Mouse (Mus musculus) erythroid progenitor cell, adult 5-6 weeks (primary cell): ENCODE data around the gene Anks1b. TPM values are rescaled to one million over a fixed set of nuclear protein-coding genes. Genes with fewer than 3 reads are reported as not detected.

ENCODE experiments used
- ATAC-seq: replicated peaks from 2 replicates; pipeline ENCODE4 v1.8.0; 2016; ENCODE audit warnings: moderate number of reproducible peaks, mild to moderate bottlenecking, moderate TSS enrichment, inconsistent platforms; ENCODE audit not compliant: poor library complexity, low FRiP score, severe bottlenecking
- total RNA-seq, 2 experiments: library from RNA; stranded (forward) in 1 of 2; stranded (reverse) in 1 of 2; fragments of 150-400 nt in 1 of 2; fragments of 186-747, 209-891 nt in 1 of 2; gene quantifications; 2 replicates each; pipeline versions ENCODE4 v1.2.3 to v1.2.4; 2015 to 2017; ENCODE audit warnings: low replicate concordance in 2 of 2

Gene Anks1b
- total RNA-seq, 2 experiments from 2014 or later, result not detected

DNA sequence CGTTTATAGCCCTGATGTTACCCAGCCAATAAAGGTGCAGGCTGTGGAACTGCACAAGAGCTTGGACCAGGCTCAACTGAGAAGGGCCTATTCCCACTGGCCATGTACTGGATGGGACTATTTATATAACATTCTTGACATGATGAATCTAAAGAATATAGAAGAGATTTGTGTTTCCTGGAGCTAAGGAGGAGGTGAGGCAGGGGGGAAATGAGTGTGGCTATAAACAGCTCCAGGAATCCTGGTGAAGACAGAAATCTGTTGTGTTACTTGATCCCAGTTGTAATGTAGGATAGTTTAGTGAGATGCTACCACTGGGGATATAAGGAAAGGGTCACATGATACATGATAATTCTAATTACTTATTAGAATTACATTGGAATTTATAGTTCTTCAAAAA is 472.1 kb downstream of the Anks1b start:
- no peak for ATAC-seq

DNA sequence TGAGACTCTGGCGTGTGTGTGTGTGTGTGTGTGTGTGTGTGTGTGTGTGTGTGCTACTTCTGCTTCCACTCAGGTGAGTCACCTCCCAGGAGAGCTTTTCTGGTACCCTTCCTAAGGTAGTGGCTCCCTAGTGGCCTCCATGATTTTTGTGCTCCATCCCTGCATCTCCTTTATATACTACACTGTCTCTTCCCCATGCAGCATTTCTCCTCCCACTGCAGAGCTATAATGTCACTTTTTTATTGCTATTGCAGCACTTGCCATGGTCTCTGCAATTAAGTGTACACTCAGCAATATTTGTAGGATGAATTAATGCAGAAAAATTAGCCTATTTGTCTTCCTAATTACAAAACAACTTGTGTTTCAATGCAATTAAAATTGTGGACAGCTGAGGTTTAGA is 482.9 kb downstream of the Anks1b start:
- no peak for ATAC-seq

GRCm38 (mm10) chr10:90357169-90357907 is 484.0 kb downstream of the Anks1b start:
- no peak for ATAC-seq

DNA sequence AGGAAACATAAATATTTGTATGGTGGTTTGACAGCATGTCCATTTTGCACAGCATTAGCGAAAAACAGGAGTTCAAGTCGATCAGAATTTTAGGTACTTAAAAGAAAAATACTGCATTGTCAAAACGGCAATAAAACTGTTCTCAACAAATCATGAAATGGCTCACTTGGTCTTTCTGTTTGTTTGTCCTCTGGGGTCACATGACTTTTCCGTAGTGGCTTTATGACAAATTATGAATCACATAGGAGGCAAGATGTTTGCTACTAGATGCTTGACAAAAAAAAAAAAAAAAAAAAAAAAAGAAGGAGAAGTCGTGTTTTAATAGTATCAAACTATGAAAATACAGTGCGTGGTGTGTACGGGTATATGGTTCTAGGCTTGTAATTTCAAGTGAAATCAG is 495.7 kb downstream of the Anks1b start:
- ATAC-seq, result no peak

GRCm38 (mm10) chr10:90370751-90371150 is 497.4 kb downstream of the Anks1b start:
- ATAC-seq, result no peak

GRCm38 (mm10) chr10:90373469-90373868 is 500.2 kb downstream of the Anks1b start:
- no peak for ATAC-seq

DNA sequence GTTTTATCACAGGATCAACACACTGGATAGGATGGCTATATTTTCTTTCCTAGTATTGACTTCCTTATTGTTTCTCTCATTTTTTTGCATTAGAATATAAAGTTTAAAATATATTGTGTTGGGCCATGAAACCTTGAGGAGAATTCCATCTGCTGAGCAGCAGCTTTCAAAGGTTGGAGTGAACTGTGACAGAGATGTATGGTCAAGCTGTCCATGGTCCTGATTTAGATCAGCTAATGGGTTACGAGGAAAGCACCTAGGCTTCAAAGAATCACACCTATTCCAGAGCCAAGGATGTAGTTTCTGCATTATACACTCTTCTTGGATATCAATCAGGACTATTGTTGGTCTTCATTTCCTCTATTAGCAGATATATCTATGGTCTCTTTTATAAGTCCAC is 503.3 kb downstream of the Anks1b start:
- no peak for ATAC-seq

DNA sequence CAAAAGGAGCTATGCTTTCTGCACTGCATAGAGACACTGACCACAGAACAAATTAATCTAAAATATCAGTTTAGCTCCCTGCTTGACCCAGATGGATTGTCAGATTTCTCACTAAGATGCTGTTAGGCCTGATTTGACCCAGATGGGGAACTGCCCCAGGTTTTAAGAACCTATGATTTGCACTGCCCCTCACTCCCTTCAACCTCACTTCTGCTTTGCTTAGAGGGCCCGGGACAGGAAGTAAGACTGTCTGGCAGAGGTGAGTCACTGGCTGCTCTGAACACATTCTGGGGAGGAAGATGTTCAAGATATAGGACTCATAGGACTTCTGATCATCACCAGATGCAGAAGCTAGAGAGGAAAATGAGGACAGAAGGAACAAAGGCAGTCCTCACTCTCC is 506.8 kb downstream of the Anks1b start:
- no peak for ATAC-seq

DNA sequence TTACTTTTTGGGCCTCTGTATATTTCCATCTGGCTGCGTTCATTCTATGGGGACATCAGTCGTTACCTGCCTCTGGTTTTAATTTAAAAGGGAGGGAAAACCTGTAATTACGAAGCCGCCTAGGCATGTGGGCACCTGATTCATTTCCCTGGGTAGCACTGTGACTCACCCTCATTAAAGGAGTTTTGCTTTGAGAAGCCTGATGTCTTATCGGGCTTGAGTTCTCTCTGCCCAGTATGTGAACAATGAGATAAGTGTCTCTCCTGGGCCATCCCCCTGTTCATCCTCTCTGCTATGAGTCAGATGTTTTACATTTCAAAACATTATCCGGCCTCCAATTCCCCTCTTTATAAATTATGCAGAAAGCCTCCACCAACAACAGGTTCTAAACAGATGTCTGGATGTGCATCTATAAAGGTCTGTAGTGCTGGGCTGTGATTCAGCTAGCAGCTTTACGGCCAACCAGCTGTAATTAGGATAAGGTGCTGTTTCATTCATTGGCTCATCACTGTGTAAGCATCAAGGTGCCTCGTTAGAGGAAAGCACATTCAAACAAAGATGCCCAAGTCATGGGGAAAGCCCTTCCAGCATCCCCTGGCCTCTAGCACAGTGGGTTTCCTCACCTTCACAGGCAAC is 507.5 kb downstream of the Anks1b start:
- no peak for ATAC-seq

GRCm38 (mm10) chr10:90400382-90400781 is 527.1 kb downstream of the Anks1b start:
- no peak for ATAC-seq

GRCm38 (mm10) chr10:90408484-90408883 is 535.2 kb downstream of the Anks1b start:
- ATAC-seq, result no peak

- no peak for ATAC-seq
These were observed 558.2 kb downstream of the Anks1b start for GRCm38 (mm10) chr10:90431527-90431926.

- no peak for ATAC-seq
These were observed 558.7 kb downstream of the Anks1b start for GRCm38 (mm10) chr10:90431974-90432373.

GRCm38 (mm10) chr10:90432479-90432878 is 559.2 kb downstream of the Anks1b start:
- no peak for ATAC-seq

GRCm38 (mm10) chr10:90441036-90441435 is 567.7 kb downstream of the Anks1b start:
- no peak for ATAC-seq

GRCm38 (mm10) chr10:90441656-90442055 is 568.3 kb downstream of the Anks1b start:
- ATAC-seq, result no peak

DNA sequence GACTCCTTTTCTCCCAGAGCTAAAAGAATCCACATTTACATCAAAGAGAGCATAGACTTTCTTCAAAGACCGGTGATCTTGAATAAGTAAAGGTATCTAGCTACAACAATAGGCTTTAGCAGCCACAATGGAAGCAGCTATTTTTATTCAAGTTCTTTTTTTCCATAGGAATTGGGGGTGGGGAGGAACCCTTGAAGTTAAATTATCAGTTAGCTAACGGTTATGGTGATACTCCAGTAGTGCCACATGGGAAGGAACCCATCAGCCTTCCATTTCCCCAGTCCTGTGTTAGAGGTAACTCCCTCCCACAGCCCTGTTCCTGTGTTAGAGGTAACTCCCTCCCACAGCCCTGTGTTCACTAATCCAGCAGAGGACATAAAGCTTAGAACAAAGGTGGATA is 591.6 kb downstream of the Anks1b start:
- no peak for ATAC-seq

DNA sequence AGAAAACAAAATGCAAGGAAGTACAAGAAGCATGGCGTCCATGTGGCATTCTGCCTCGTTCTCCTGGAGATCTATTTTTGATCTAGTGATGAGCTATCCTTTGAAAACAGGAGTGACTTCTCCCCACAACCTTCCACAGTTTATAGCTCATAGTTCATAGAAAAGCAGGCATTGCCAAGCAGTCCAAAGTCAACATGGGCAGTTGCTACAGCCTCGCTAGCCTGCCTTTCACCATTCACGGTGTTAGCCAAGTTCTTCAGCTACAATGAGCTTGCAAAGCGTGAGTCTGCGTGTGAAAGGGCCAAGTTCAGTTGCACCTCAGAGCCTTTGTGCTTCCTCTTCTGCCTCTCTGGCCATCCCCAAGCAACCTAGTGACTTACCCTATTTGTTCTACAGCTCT is 592.1 kb downstream of the Anks1b start:
- ATAC-seq, result no peak

- ATAC-seq, result no peak
These were observed 594.2 kb downstream of the Anks1b start for GRCm38 (mm10) chr10:90467546-90467945.

GRCm38 (mm10) chr10:90493436-90493835 is 620.1 kb downstream of the Anks1b start:
- ATAC-seq, result no peak

DNA sequence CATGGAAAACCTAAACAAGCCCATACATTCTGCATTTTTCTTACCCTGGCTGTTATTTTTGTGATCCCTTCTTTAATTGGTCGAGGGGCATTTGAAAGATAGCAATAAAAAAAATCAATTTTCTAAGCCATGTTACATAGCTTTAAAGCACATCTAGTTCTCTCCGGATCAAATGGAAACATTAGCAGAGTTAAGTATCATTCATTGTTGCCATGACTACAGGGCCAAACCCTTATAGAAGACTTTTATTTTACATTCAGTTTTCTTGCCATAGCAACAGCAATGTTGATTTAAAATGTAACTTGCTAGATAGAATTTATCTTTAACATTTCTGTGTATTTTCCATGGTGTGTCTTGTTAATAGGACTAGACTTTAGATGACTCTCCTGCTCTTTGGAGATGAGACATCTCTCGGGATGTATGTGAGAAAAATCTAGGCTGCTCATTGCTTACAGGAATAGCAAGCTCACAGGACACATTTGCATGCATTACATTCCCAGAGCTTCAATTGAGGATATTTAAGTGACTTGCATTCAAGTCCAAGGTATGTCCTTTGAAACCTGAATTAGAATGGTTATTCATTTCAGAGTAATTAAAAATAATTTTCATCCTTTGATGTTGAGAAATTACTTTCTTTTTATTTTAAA is 620.8 kb downstream of the Anks1b start:
- no peak for ATAC-seq
